Mouse (Mus musculus) heart, embryonic 11.5 days (tissue): ENCODE measurements around the gene Stat5b. TPM values are rescaled to one million over a fixed set of nuclear protein-coding genes. Genes with fewer than 3 reads are reported as not detected.
A peak's percentile ranks its signal among the peaks of the same experiment; 100 is the strongest.

ENCODE experiments used
- ATAC-seq: fragments of 200-750 bp; cut with Nextera tagmentation; replicated peaks from 2 replicates; pipeline ENCODE4 v1.8.0; 2017; ENCODE audit warnings: moderate library complexity; ENCODE audit not compliant: insufficient number of reproducible peaks, low FRiP score, low TSS enrichment
- H3K27ac ChIP-seq: fragments of 300-500 bp; sonication (generic); 2 replicates; pipeline ENCODE4 v1.5.1; 2014; ENCODE audit warnings: mild to moderate bottlenecking, low read depth, low read length
- H3K27me3 ChIP-seq: fragments of 300-500 bp; sonication (generic); 2 replicates; pipeline ENCODE4 v1.6.1; 2014; ENCODE audit warnings: mild to moderate bottlenecking, low read length, mixed read lengths; ENCODE audit not compliant: control insufficient read depth, insufficient read depth
- H3K36me3 ChIP-seq: fragments of 300-500 bp; sonication (generic); 2 replicates; pipeline ENCODE4 v1.6.1; 2014; ENCODE audit warnings: mild to moderate bottlenecking, low read length, moderate library complexity, mixed read lengths; ENCODE audit not compliant: control insufficient read depth, insufficient read depth
- H3K4me1 ChIP-seq: fragments of 300-500 bp; sonication (generic); 2 replicates; pipeline ENCODE4 v1.6.1; 2014; ENCODE audit warnings: low read length; ENCODE audit not compliant: control insufficient read depth, insufficient read depth
- H3K4me2 ChIP-seq: fragments of 300-500 bp; sonication (generic); 2 replicates; pipeline ENCODE4 v1.6.1; 2014; ENCODE audit warnings: mild to moderate bottlenecking, moderate library complexity
- H3K4me3 ChIP-seq: fragments of 300-500 bp; sonication (generic); 2 replicates; pipeline ENCODE4 v1.5.1; 2014; ENCODE audit warnings: low read depth, low read length
- H3K9ac ChIP-seq: fragments of 300-500 bp; sonication (generic); 2 replicates; pipeline ENCODE4 v1.6.1; 2014; ENCODE audit warnings: mild to moderate bottlenecking, low read depth, low read length, moderate library complexity
- H3K9me3 ChIP-seq: fragments of 300-500 bp; sonication (generic); replicated peaks from 2 replicates; pipeline ENCODE4 v1.6.1; 2016; ENCODE audit warnings: low read length; ENCODE audit not compliant: control insufficient read depth
- WGBS: fragments of 180-500 bp; shearing (Covaris S2); extraction: QIAGEN DNeasy Blood & Tissue Kit; methylation state at CpG from one replicate; pipeline ENCODE4 v1.1.7; 2014; ENCODE audit not compliant: insufficient replicate concordance; 5-methylcytosine and 5-hydroxymethylcytosine counted together
- polyA plus RNA-seq: library from polyadenylated mRNA; unstranded; fragments of >200 nt; fragmentation: Nextera tagmentation; extraction: Ambion mirVana; gene quantifications from 2 replicates; pipeline ENCODE4 v1.2.1, GENCODE M21; 2014

The Stat5b gene
- polyA plus RNA-seq, 1 experiment from 2014 or later = 26.4 TPM

GRCm38 (mm10) chr11:100748620-100749019 is 101.9 kb downstream of the Stat5b start:
- no peaks in the 10 kb centered on the region for H3K9me3 ChIP-seq
- H3K9ac ChIP-seq = no peak overlapping the region
- H3K4me1 ChIP-seq = no peaks in the 10 kb centered on the region
- H3K36me3 ChIP-seq = no peaks in the 10 kb centered on the region
- peaks cover 57% of the 10 kb centered on the region for H3K27me3 ChIP-seq
- 63% methylated on average over 4 of the region's 4 CpGs for WGBS
- no peak overlapping the region for H3K4me2 ChIP-seq
- no peak overlapping the region for H3K27ac ChIP-seq
- no peak overlapping the region for H3K4me3 ChIP-seq
- no peak for ATAC-seq

- Histone ChIP-seq H3K4me2 (no peak overlapping the region), H3K27ac (no peak overlapping the region), H3K36me3 (no peaks in the 10 kb centered on the region), H3K9me3 (no peaks in the 10 kb centered on the region), H3K9ac (no peak overlapping the region), H3K4me3 (no peak overlapping the region), H3K4me1 (no peaks in the 10 kb centered on the region), H3K27me3 (peaks cover 52% of the 10 kb centered on the region)
- 67% methylated on average over 5 of the region's 5 CpGs for WGBS
- ATAC-seq = no peak
These were observed 103.4 kb downstream of the Stat5b start for GRCm38 (mm10) chr11:100747114-100747513.

- H3K9ac ChIP-seq = no peak overlapping the region
- no peak overlapping the region for H3K4me2 ChIP-seq
- ATAC-seq = no peak
- H3K36me3 ChIP-seq = no peaks in the 10 kb centered on the region
- no peak overlapping the region for H3K4me3 ChIP-seq
- no peak overlapping the region for H3K27ac ChIP-seq
- H3K9me3 ChIP-seq = no peaks in the 10 kb centered on the region
- H3K27me3 ChIP-seq = peaks cover 49% of the 10 kb centered on the region
- WGBS = 74% methylated on average over 10 of the region's 10 CpGs
- H3K4me1 ChIP-seq = no peaks in the 10 kb centered on the region
These were observed 104.0 kb downstream of the Stat5b start for GRCm38 (mm10) chr11:100746546-100746945.

GRCm38 (mm10) chr11:100745085-100745484 is 105.4 kb downstream of the Stat5b start:
- H3K9me3 ChIP-seq = no peaks in the 10 kb centered on the region
- no peaks in the 10 kb centered on the region for H3K36me3 ChIP-seq
- H3K4me2 ChIP-seq = no peak overlapping the region
- H3K4me3 ChIP-seq = no peak overlapping the region
- 12% methylated on average over 6 of the region's 6 CpGs for WGBS
- no peak for ATAC-seq
- no peak overlapping the region for H3K27ac ChIP-seq
- H3K9ac ChIP-seq = no peak overlapping the region
- H3K27me3 ChIP-seq = peaks cover 49% of the 10 kb centered on the region
- H3K4me1 ChIP-seq = no peaks in the 10 kb centered on the region

- Histone ChIP-seq H3K27me3 (peaks cover 13% of the 10 kb centered on the region), H3K36me3 (no peaks in the 10 kb centered on the region), H3K9me3 (no peaks in the 10 kb centered on the region), H3K4me3 (no peak overlapping the region), H3K4me2 (no peak overlapping the region), H3K4me1 (peaks cover 13% of the 10 kb centered on the region), H3K27ac (no peak overlapping the region), H3K9ac (no peak overlapping the region)
- 65% methylated on average over 6 of the region's 6 CpGs for WGBS
- ATAC-seq = no peak
These were observed 109.2 kb downstream of the Stat5b start for GRCm38 (mm10) chr11:100741348-100741747.

GRCm38 (mm10) chr11:100738749-100739148 is 111.8 kb downstream of the Stat5b start:
- peak overlapping the region; percentile 99 for H3K4me3 ChIP-seq
- peak overlapping the region; percentile 80 for H3K27ac ChIP-seq
- no peak for ATAC-seq
- H3K27me3 ChIP-seq = peaks cover 6% of the 10 kb centered on the region; the same call in 1 of the 2 replicates
- WGBS = 21% methylated on average over 5 of the region's 5 CpGs
- H3K9ac ChIP-seq = peak overlapping the region; percentile 77
- H3K36me3 ChIP-seq = no peaks in the 10 kb centered on the region
- H3K9me3 ChIP-seq = no peaks in the 10 kb centered on the region
- H3K4me2 ChIP-seq = peak overlapping the region; percentile 81
- H3K4me1 ChIP-seq = peaks cover 19% of the 10 kb centered on the region

- H3K4me2 ChIP-seq = peak within 1 kb of the TSS; percentile 92
- peak within 1 kb of the TSS; percentile 98 for H3K9ac ChIP-seq
- WGBS = under 1% methylated on average over 39 of the region's 39 CpGs
- no peaks in the 10 kb centered on the region for H3K36me3 ChIP-seq
- peak within 1 kb of the TSS; percentile 99 for H3K4me3 ChIP-seq
- H3K9me3 ChIP-seq = no peaks in the 10 kb centered on the region
- H3K4me1 ChIP-seq = peaks cover 19% of the 10 kb centered on the region
- peaks cover 6% of the 10 kb centered on the region; the same call in 1 of the 2 replicates for H3K27me3 ChIP-seq
- ATAC-seq = peak; percentile 99
- H3K27ac ChIP-seq = peak within 1 kb of the TSS; percentile 80
These were observed 112.4 kb downstream of the Stat5b start, which contains the start of gene Rab5c for GRCm38 (mm10) chr11:100738066-100738604. Gene Rab5c (minus strand): TSS chr11:100738215.

GRCm38 (mm10) chr11:100737105-100737733 is 113.3 kb downstream of the Stat5b start:
- H3K4me3 ChIP-seq = peak overlapping the region; percentile 99
- H3K9me3 ChIP-seq = no peaks in the 10 kb centered on the region
- H3K9ac ChIP-seq = peak overlapping the region; percentile 98
- peaks cover 4% of the 10 kb centered on the region; the same call in 1 of the 2 replicates for H3K27me3 ChIP-seq
- H3K36me3 ChIP-seq = no peaks in the 10 kb centered on the region
- peak overlapping the region; percentile 92 for H3K4me2 ChIP-seq
- peaks cover 19% of the 10 kb centered on the region for H3K4me1 ChIP-seq
- 2% methylated on average over 13 of the region's 13 CpGs for WGBS
- H3K27ac ChIP-seq = peak overlapping the region; percentile 65
- ATAC-seq = no peak

GRCm38 (mm10) chr11:100736746-100737080 is 113.8 kb downstream of the Stat5b start:
- 62% methylated on average over 4 of the region's 4 CpGs for WGBS
- peak overlapping the region; percentile 98 for H3K9ac ChIP-seq
- no peak for ATAC-seq

More at GRCm38 (mm10) chr11:100736746-100737080, 113.8 kb downstream of the Stat5b start:
- Histone ChIP-seq H3K27ac (peak overlapping the region; percentile 65; the same call in 1 of the 2 replicates), H3K4me2 (peak overlapping the region; percentile 92), H3K9me3 (no peaks in the 10 kb centered on the region), H3K4me3 (peak overlapping the region; percentile 99), H3K4me1 (peaks cover 19% of the 10 kb centered on the region), H3K27me3 (peaks cover 4% of the 10 kb centered on the region; the same call in 1 of the 2 replicates), H3K36me3 (no peaks in the 10 kb centered on the region)
